Mouse (Mus musculus) heart, postnatal 0 days (tissue): ENCODE measurements at regions not wholly inside any gene's neighbourhood (a gene's known extent, or its start where the extent isn't known, plus 50 kb on each side); places are given as distances from the start of the nearest gene placed in this dataset.

Source experiments
- ATAC-seq: fragments of 200-750 bp; cut with Nextera tagmentation; 2 replicates; pipeline ENCODE4 v1.8.0; 2017; ENCODE audit warnings: low read depth, moderate number of reproducible peaks, moderate library complexity; ENCODE audit not compliant: insufficient read depth
- DNase-seq: peaks from one replicate; pipeline ENCODE4 v3.0.0-alpha.2; 2016; ENCODE audit warnings: low spot score
- H3K27ac ChIP-seq: fragments of 300-500 bp; sonication (generic); 2 replicates; pipeline ENCODE4 v1.5.1; 2014; ENCODE audit warnings: low read depth, mild to moderate bottlenecking
- H3K27me3 ChIP-seq: fragments of 300-500 bp; sonication (generic); 2 replicates; pipeline ENCODE4 v1.6.1; 2014; ENCODE audit warnings: low read length, mixed read lengths; ENCODE audit not compliant: control insufficient read depth, insufficient read depth
- H3K36me3 ChIP-seq: fragments of 300-500 bp; sonication (generic); replicated peaks from 2 replicates; pipeline ENCODE4 v1.6.1; 2014; ENCODE audit warnings: low read length, mixed read lengths; ENCODE audit not compliant: control insufficient read depth, insufficient read depth
- H3K4me1 ChIP-seq: fragments of 300-500 bp; sonication (generic); 2 replicates; pipeline ENCODE4 v1.6.1; 2014; ENCODE audit warnings: antibody characterized with exemption; ENCODE audit not compliant: control insufficient read depth, insufficient read depth
- H3K4me2 ChIP-seq: fragments of 300-500 bp; sonication (generic); 2 replicates; pipeline ENCODE4 v1.6.1; 2014; ENCODE audit warnings: low read depth, mild to moderate bottlenecking, low read length, moderate library complexity
- H3K4me3 ChIP-seq: fragments of 300-500 bp; sonication (generic); 2 replicates; pipeline ENCODE4 v1.5.1; 2014; ENCODE audit warnings: low read depth, low read length
- H3K9ac ChIP-seq: fragments of 300-500 bp; sonication (generic); replicated peaks from 2 replicates; pipeline ENCODE4 v1.6.1; 2014; ENCODE audit warnings: low read depth, low read length, mixed read lengths
- H3K9me3 ChIP-seq: fragments of 300-500 bp; sonication (generic); replicated peaks from 2 replicates; pipeline ENCODE4 v1.6.1; 2016; ENCODE audit warnings: low read length; ENCODE audit not compliant: control insufficient read depth
- CTCF ChIP-seq: IDR thresholded peaks from 2 replicates; pipeline ENCODE4 v1.5.1; 2016; ENCODE audit warnings: antibody characterized with exemption, control low read depth, low read depth
- EP300 ChIP-seq: IDR thresholded peaks from 2 replicates; pipeline ENCODE4 v1.6.1; 2016; ENCODE audit warnings: antibody characterized with exemption, low read depth
- WGBS: fragments of 180-500 bp; shearing (Covaris S2); extraction: QIAGEN DNeasy Blood & Tissue Kit; methylation state at CpG from one replicate; pipeline ENCODE4 v1.1.7; 2014; 5-methylcytosine and 5-hydroxymethylcytosine counted together

DNA sequence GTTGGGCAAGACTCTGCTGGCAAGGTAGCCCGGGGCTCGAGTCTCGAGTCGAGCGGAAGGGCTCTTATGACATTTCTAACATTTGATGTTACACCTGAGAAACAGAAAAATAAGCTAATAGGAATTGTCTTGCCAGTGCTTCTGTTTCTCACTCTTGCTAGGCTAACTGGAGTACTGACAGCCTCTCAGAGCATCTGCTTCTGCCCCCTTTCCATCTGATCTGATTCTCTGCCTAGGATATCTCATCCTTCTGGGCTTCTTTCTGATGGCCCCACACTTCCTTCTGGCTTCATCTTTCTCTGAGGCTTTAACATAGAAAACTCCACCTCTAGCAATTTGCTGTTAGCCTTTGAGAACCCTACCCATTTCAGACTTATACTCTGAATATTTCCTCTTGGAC lies 95.0 kb upstream of the Arhgef9 start:
- no peak overlapping the region for H3K9ac ChIP-seq
- no peak for ATAC-seq
- no peak for TF ChIP-seq CTCF
- no peak for TF ChIP-seq EP300

DNA sequence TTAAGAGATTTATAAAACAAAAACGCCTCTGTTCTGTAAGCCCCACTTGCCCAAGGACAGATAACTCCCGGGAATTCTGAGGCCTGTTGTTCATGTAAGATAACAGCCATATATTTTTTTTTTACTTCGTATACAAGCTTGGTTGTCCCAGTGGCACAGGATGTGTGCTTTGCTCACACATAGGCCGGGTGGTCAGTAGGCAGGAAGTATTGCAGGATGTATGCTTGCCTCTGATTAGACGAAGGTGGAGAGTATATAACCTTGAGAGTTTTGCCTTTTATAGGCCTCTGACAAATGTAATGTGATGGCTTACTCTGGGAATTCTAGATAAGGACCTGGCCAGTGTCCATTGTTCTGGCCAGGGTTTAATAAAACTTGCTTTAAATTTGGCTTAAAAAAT lies 85.4 kb upstream of the Arhgef9 start:
- no peaks in the 10 kb centered on the region for H3K9me3 ChIP-seq
- no peak overlapping the region for H3K4me3 ChIP-seq
- no peak for ATAC-seq
- no peaks in the 10 kb centered on the region for H3K36me3 ChIP-seq
- no peak overlapping the region for H3K27ac ChIP-seq
- TF ChIP-seq CTCF: no peak
- no peak for TF ChIP-seq EP300
- no peaks in the 10 kb centered on the region for H3K27me3 ChIP-seq
- H3K4me2 ChIP-seq: no peak overlapping the region
- H3K9ac ChIP-seq: no peak overlapping the region
- DNase-seq: peak; percentile 26
- H3K4me1 ChIP-seq: no peaks in the 10 kb centered on the region
- 32% methylated on average over 5 of the region's 5 CpGs for WGBS

More for the DNA sequence above, 95.0 kb upstream of the Arhgef9 start:
- Histone ChIP-seq H3K4me3 (no peak overlapping the region), H3K27ac (no peak overlapping the region), H3K27me3 (no peaks in the 10 kb centered on the region), H3K4me1 (no peaks in the 10 kb centered on the region), H3K4me2 (no peak overlapping the region), H3K36me3 (no peaks in the 10 kb centered on the region), H3K9me3 (no peaks in the 10 kb centered on the region)
- no peak for DNase-seq
- 90% methylated on average over 2 of the region's 5 CpGs for WGBS

DNA sequence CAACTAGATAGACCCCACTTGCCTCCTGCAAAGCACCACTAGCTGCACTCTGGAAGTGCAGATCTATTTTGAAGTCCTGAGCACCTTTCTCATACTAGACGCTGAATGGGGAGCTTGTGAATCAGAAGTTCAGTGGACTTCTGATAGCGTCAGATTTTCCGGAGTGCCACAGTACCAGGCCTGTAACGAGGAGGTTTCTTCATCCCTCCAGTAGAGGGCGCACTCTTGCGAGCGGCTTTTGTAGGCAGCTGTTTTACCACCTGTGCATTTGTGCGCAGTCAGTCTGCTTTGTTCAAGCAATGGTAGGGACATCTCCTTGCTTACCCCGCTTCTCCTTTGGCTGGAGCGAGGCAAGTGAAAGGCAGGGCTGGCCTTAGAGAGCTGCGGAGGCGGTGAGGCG lies 56.9 kb upstream of the Arhgef9 start:
- DNase-seq (no peak), ATAC-seq (no peak)
- Histone ChIP-seq H3K9ac (no peak overlapping the region), H3K9me3 (no peaks in the 10 kb centered on the region), H3K27ac (no peak overlapping the region), H3K27me3 (no peaks in the 10 kb centered on the region), H3K4me1 (no peaks in the 10 kb centered on the region), H3K4me3 (no peak overlapping the region), H3K4me2 (no peak overlapping the region), H3K36me3 (no peaks in the 10 kb centered on the region)
- peak; percentile 49 for TF ChIP-seq CTCF
- no peak for TF ChIP-seq EP300
- WGBS: 42% methylated on average over 13 of the region's 13 CpGs
